Mouse (Mus musculus): Measurements from ENCODE around the gene Neurl4. TPM values are rescaled to one million over a fixed set of nuclear protein-coding genes. Genes with fewer than 3 reads are reported as not detected.

Gene Neurl4
- polyA plus RNA-seq, 1 experiment: 42.2 TPM

- Histone ChIP-seq H3K36me3 (ENCODE audit: control insufficient read depth, insufficient read depth) (peaks cover 40% of the 10 kb centered on the region), H3ac (ENCODE audit: control insufficient read depth, insufficient read length) (no peak overlapping the region), H3K79me2 (ENCODE audit: control insufficient read depth, insufficient read depth) (peaks cover 58% of the 10 kb centered on the region), H3K27me3 (ENCODE audit: control insufficient read depth, insufficient read depth, insufficient read length) (no peaks in the 10 kb centered on the region), H3K4me2 (ENCODE audit: low read depth) (no peak overlapping the region), H3K4me3 (no peak overlapping the region)
- TF ChIP-seq MYOD1 (IDR thresholded peaks at IDR 0.05; ENCODE audit: control insufficient read depth in 1 of 3, insufficient read length in 2 of 3, low read depth in 2 of 3): no peak
- TF ChIP-seq MYOG (IDR thresholded peaks at IDR 0.05; ENCODE audit: control insufficient read depth in 1 of 3, insufficient read depth in 1 of 3, insufficient read length in 2 of 3, low read depth in 2 of 3): no peak
- no peak for TF ChIP-seq MAX (IDR thresholded peaks at IDR 0.05; ENCODE audit: low read depth)
- no peak for TF ChIP-seq E2F4 (IDR thresholded peaks at IDR 0.05; ENCODE audit: insufficient read depth)
- no peak for TF ChIP-seq CEBPB (IDR thresholded peaks at IDR 0.05; ENCODE audit: insufficient read depth, poor library complexity, severe bottlenecking)
- TF ChIP-seq REST (IDR thresholded peaks at IDR 0.05; ENCODE audit: insufficient read depth, insufficient read length): no peak
- no peak for TF ChIP-seq TCF3 (IDR thresholded peaks at IDR 0.05; ENCODE audit: insufficient read length, low read depth)
- TF ChIP-seq POLR2AphosphoS2 (IDR thresholded peaks at IDR 0.05; ENCODE audit: insufficient read length, low read depth): no peak
- TF ChIP-seq SRF (IDR thresholded peaks at IDR 0.05; ENCODE audit: control insufficient read depth, insufficient read length, low read depth): no peak
- no peak for TF ChIP-seq TCF12 (IDR thresholded peaks at IDR 0.05; ENCODE audit: insufficient read depth, poor library complexity, severe bottlenecking)
- no peak for TF ChIP-seq POLR2A (IDR thresholded peaks at IDR 0.05; ENCODE audit: insufficient read length, low read depth)
- TF ChIP-seq USF1 (IDR thresholded peaks at IDR 0.05; ENCODE audit: low read depth): no peak
Measured at GRCm38 (mm10) chr11:69917379-69917948, 16.6 kb downstream of the Neurl4 start.

- Histone ChIP-seq H3K79me2 (ENCODE audit: control insufficient read depth, insufficient read depth) (peaks cover 58% of the 10 kb centered on the region), H3ac (ENCODE audit: control insufficient read depth, insufficient read length) (no peak overlapping the region), H3K27me3 (ENCODE audit: control insufficient read depth, insufficient read depth, insufficient read length) (no peaks in the 10 kb centered on the region), H3K4me2 (ENCODE audit: low read depth) (peak overlapping the region; percentile 87), H3K4me3 (no peak overlapping the region), H3K36me3 (ENCODE audit: control insufficient read depth, insufficient read depth) (peaks cover 39% of the 10 kb centered on the region)
- TF ChIP-seq POLR2AphosphoS2 (IDR thresholded peaks at IDR 0.05; ENCODE audit: insufficient read length, low read depth): peak; percentile 52
- no peak for TF ChIP-seq MAX (IDR thresholded peaks at IDR 0.05; ENCODE audit: low read depth)
Measured at GRCm38 (mm10) chr11:69918118-69918517, 17.2 kb downstream of the Neurl4 start.

GRCm38 (mm10) chr11:69919053-69919452 lies 18.2 kb downstream of the Neurl4 start:
- Histone ChIP-seq H3K27me3 (ENCODE audit: control insufficient read depth, insufficient read depth, insufficient read length) (no peaks in the 10 kb centered on the region), H3K4me3 (peak overlapping the region; percentile 77), H3K36me3 (ENCODE audit: control insufficient read depth, insufficient read depth) (peaks cover 39% of the 10 kb centered on the region), H3ac (ENCODE audit: control insufficient read depth, insufficient read length) (no peak overlapping the region), H3K4me2 (ENCODE audit: low read depth) (peak overlapping the region; percentile 87), H3K79me2 (ENCODE audit: control insufficient read depth, insufficient read depth) (peaks cover 58% of the 10 kb centered on the region)
- no peak for TF ChIP-seq SRF (IDR thresholded peaks at IDR 0.05; ENCODE audit: control insufficient read depth, insufficient read length, low read depth)
- TF ChIP-seq TCF3 (IDR thresholded peaks at IDR 0.05; ENCODE audit: insufficient read length, low read depth): no peak
- TF ChIP-seq CEBPB (IDR thresholded peaks at IDR 0.05; ENCODE audit: insufficient read depth, poor library complexity, severe bottlenecking): 0 out of 2 replicates have a peak, but pooled peaks have one; percentile 6
- TF ChIP-seq REST (IDR thresholded peaks at IDR 0.05; ENCODE audit: insufficient read depth, insufficient read length): no peak
- TF ChIP-seq MAX (IDR thresholded peaks at IDR 0.05; ENCODE audit: low read depth): no peak

- TF ChIP-seq MAX (IDR thresholded peaks at IDR 0.05; ENCODE audit: low read depth): no peak
- TF ChIP-seq POLR2AphosphoS2 (IDR thresholded peaks at IDR 0.05; ENCODE audit: insufficient read length, low read depth): peak; percentile 76
- TF ChIP-seq E2F4 (IDR thresholded peaks at IDR 0.05; ENCODE audit: insufficient read depth): no peak
- TF ChIP-seq TCF12 (IDR thresholded peaks at IDR 0.05; ENCODE audit: insufficient read depth, poor library complexity, severe bottlenecking): no peak
- TF ChIP-seq TCF3 (IDR thresholded peaks at IDR 0.05; ENCODE audit: insufficient read length, low read depth): no peak
- no peak for TF ChIP-seq USF1 (IDR thresholded peaks at IDR 0.05; ENCODE audit: low read depth)
- Histone ChIP-seq H3K36me3 (ENCODE audit: control insufficient read depth, insufficient read depth) (peaks cover 39% of the 10 kb centered on the region), H3K4me3 (peak overlapping the region; percentile 77), H3K27me3 (ENCODE audit: control insufficient read depth, insufficient read depth, insufficient read length) (no peaks in the 10 kb centered on the region), H3ac (ENCODE audit: control insufficient read depth, insufficient read length) (peak overlapping the region; percentile 87), H3K79me2 (ENCODE audit: control insufficient read depth, insufficient read depth) (peaks cover 53% of the 10 kb centered on the region), H3K4me2 (ENCODE audit: low read depth) (peak overlapping the region; percentile 87)
Measured at GRCm38 (mm10) chr11:69919661-69920265, 18.9 kb downstream of the Neurl4 start.

GRCm38 (mm10) chr11:69920266-69921031 lies 19.6 kb downstream of the Neurl4 start:
- peak overlapping the region; percentile 87 for H3K4me2 ChIP-seq (ENCODE audit: low read depth)
- peak overlapping the region; percentile 77 for H3K4me3 ChIP-seq
- H3ac ChIP-seq (ENCODE audit: control insufficient read depth, insufficient read length): peak overlapping the region; percentile 87
- TF ChIP-seq POLR2AphosphoS2 (IDR thresholded peaks at IDR 0.05; ENCODE audit: insufficient read length, low read depth) (peak; percentile 52), SRF (IDR thresholded peaks at IDR 0.05; ENCODE audit: control insufficient read depth, insufficient read length, low read depth) (no peak)
- H3K79me2 ChIP-seq (ENCODE audit: control insufficient read depth, insufficient read depth): peaks cover 48% of the 10 kb centered on the region
- peaks cover 37% of the 10 kb centered on the region for H3K36me3 ChIP-seq (ENCODE audit: control insufficient read depth, insufficient read depth)
- H3K27me3 ChIP-seq (ENCODE audit: control insufficient read depth, insufficient read depth, insufficient read length): no peaks in the 10 kb centered on the region

All from myocyte (in vitro differentiated cells).